Mouse (Mus musculus): ENCODE measurements around the gene Slc44a3.

Slc44a3 gene

DNA sequence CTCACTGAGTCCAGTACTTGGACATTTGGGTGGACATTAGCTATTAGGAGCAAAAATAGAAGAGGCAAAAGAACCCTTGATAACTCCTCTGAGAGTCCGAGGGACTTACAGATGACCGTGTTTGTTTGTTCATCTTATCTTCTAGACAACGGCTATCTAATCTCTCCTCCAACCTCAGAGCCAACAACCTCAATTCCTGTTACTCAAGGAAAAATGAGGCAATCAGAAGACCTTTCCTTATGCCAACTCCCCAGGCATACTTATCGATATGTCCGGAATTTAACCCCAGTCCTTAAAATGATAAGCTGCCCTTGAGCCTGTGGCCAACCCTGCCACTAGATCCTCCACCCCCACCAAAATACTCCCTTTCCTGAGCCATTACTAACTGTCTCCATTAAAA, 31.5 kb downstream of the Slc44a3 start:
- no peak for DNase-seq (ENCODE audit: low spot score)

- DNase-seq (ENCODE audit: low spot score) = peak; percentile 35
These were observed 32.0 kb downstream of the Slc44a3 start for GRCm38 (mm10) chr3:121500225-121500624.

- no peak for DNase-seq (ENCODE audit: low spot score)
These were observed 38.2 kb downstream of the Slc44a3 start for GRCm38 (mm10) chr3:121493997-121494421.

DNA sequence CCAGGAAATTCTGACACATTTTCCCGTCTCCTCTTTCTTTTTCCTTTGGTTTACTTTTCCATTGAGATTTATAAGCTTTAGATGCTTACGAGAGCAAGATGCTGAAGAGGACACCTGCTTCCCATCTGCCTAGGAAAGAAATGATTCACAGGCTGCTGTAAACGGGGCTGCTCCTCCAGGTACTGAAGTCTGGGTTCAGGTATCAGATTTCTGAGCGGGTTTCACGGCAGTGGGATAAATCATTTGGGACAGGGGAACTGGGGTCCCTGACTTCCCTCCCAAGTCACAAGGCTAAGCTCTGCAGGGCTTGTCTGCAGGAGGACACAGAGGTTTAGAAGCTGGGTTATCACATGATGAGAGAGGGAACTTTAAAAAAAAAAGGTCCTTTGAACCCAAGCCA, 40.2 kb downstream of the Slc44a3 start:
- DNase-seq (ENCODE audit: low spot score) = no peak

DNA sequence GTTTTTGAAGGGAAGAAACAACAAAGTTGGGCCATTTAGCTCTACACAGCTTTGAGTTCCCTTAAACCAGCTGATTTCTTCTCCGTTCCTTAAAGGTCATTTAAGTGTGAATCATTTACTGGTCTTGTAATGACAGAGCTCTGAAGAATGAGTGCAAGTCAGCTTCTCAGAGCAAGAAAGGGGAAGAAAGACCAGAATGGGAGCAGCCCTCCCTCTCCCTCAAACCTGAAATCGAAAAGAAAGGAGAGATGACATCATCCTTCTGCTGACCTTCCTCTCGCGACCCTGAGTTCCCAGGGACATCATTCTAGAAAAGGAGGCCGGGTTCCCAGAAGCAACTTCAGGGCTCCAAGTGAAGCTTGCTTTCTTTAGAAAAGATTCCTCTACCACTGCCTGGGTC, 41.3 kb downstream of the Slc44a3 start:
- no peak for DNase-seq (ENCODE audit: low spot score)

- DNase-seq (ENCODE audit: low spot score) = no peak
These were observed 42.6 kb downstream of the Slc44a3 start for GRCm38 (mm10) chr3:121489462-121490118.

DNA sequence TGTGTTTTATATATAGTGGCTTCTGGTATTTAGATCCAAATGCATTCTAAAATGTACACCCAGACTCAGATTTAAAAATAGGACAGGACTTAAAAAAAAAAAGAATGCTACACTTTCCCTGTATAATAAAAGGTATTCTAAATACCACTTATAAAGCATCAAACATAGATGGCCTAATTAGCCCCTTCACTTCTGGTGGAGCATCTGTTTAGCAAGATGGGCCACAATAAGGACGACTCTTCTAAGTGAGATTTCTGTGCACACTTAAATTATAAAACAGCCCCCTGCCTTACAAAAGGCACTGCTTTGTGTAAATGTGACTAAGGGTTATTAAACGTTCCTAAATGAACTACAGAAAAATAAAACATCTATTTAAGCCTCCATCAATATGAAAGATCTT, 47.0 kb downstream of the Slc44a3 start:
- no peak for DNase-seq (ENCODE audit: low spot score)

- no peak for DNase-seq (ENCODE audit: low spot score)
These were observed 48.7 kb downstream of the Slc44a3 start for GRCm38 (mm10) chr3:121483266-121484161.

DNA sequence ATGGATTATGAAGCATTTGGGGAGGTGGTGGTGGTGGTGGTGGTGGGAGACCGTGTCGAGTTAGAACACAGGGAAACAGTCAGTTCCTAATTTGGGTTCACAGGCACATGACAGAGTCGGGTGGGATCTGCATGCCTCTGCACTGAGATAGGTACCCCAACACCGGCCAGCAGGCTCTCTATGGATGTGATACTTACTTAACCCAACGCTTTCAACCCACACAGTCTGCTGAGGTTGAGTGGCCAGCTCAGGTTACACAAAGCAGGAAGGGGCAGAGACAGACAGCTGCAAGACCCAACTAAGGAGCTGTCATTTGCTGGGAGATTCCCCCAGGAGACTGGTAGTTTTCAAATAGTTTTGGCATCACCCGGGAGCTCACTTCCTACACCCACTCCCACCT, 50.6 kb downstream of the Slc44a3 start:
- no peak for DNase-seq (ENCODE audit: low spot score)

DNA sequence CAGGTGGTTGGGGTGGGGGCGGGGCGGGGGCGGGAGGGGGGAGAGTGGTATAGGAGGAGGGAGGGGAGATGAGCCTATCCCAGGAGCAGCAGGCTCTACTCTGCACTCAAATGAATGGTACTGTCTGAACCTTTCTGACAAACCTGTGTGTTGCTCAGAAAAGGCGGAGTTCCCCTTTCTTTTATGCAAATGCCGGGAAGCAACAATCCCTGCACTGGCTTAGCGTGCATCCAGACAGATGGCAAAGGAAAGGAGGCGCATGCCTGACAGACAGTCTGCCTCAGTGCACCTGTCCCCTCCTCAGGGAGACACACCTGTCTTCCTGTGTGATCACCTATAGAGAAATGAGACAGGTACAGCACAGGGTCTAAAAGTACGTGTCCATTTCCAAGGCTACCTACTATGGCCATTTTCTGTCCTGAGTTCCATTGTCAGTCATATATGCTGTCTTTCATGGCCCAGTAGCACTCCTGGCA, 51.2 kb downstream of the Slc44a3 start:
- DNase-seq (ENCODE audit: low spot score) = no peak

GRCm38 (mm10) chr3:121480030-121480960, 51.9 kb downstream of the Slc44a3 start:
- no peak for DNase-seq (ENCODE audit: low spot score)

DNA sequence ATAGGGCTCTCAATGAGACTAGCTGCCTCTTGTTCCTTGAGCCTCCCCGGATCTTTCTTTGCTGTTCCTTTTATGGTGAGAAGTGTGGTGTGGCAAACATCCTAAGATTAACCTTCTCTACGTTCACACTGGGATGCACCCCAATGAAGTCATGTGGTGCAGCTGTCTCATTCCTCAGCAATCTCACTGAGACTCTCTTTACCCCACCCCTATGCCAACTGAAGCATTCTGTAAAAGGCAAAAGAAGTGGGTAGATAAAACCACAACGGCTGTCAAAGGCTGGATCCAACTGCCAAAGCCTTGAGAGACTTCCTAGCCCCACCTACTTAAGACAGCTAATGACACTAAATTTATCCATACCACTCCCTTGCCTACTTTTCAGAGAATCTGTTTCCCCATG, 57.5 kb downstream of the Slc44a3 start:
- no peak for DNase-seq (ENCODE audit: low spot score)

- DNase-seq (ENCODE audit: low spot score) = no peak
These were observed 60.5 kb downstream of the Slc44a3 start for GRCm38 (mm10) chr3:121471703-121472102.

GRCm38 (mm10) chr3:121469185-121469975, 62.8 kb downstream of the Slc44a3 start:
- peak; percentile 18 for DNase-seq (ENCODE audit: low spot score)

GRCm38 (mm10) chr3:121468136-121468535, 64.1 kb downstream of the Slc44a3 start:
- DNase-seq (ENCODE audit: low spot score) = no peak

DNA sequence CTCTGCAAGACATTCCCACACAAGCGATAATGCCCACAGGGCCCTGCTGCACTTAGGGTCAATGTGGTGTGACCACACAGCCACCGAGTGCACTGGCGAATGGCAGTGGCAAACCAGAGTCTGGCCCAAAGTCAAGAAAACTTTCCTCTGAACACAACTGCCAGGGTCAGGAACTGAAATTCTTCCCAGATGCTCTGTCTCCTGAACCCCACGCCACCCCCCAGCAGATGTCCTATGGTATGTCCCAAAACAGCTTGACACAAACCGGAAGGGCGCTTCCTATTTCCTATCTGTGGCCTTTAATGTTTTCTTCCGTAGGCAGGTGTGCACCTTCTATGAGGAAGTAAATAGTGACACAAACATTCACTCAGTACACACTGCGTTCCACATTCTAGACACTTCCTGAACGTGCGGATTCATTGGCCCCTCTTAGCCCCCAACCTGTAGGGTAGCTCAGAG, 65.1 kb downstream of the Slc44a3 start:
- no peak for DNase-seq (ENCODE audit: low spot score)

- no peak for DNase-seq (ENCODE audit: low spot score)
These were observed 66.4 kb downstream of the Slc44a3 start for GRCm38 (mm10) chr3:121465795-121466194.

- DNase-seq (ENCODE audit: low spot score) = no peak
These were observed 67.4 kb downstream of the Slc44a3 start for GRCm38 (mm10) chr3:121464733-121465305.

GRCm38 (mm10) chr3:121462782-121463181, 69.4 kb downstream of the Slc44a3 start:
- no peak for DNase-seq (ENCODE audit: low spot score)

DNA sequence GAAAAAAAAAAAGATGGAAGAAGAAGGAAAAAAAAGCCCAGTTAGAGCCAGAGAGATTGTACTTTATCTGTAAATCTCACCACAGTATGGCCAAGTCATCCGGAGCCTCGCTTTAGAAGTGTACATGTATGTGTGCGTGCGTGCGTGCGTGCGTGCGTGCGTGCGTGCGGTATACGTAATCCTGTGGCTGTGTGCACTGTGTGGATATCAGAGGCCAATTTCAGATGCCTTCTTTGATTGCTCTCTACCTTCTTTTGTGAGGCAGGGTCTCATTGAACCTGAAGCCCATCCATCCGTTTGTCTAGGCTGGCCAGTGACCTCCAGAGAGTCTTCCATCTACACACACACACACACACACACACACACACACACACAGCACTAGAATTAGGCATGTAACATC, 70.7 kb downstream of the Slc44a3 start:
- no peak for DNase-seq (ENCODE audit: low spot score)

Data from ovary, postnatal 10 days (tissue).